Mouse (Mus musculus): Measurements from ENCODE around the gene Cbr4. TPM values are rescaled to one million over a fixed set of nuclear protein-coding genes. Genes with fewer than 3 reads are reported as not detected.

Cbr4 gene
- polyA plus RNA-seq, 1 experiment from 2014 or later = 29.5 TPM

GRCm38 (mm10) chr8:61549585-61549984 is 62.1 kb downstream of the Cbr4 start:
- H3K9me3 ChIP-seq (ENCODE audit: control insufficient read depth, low read length) = peaks cover 10% of the 10 kb centered on the region; the same call in 1 of the 2 replicates
- WGBS = 65% methylated on average over 40 of the region's 41 CpGs
- H3K36me3 ChIP-seq (ENCODE audit: control insufficient read depth, insufficient read depth, low read length) = peaks cover 16% of the 10 kb centered on the region
- H3K27ac ChIP-seq (replicated peaks; ENCODE audit: low read depth, low read length) = no peak overlapping the region
- no peak overlapping the region for H3K9ac ChIP-seq (ENCODE audit: low read length)
- no peaks in the 10 kb centered on the region for H3K27me3 ChIP-seq (ENCODE audit: control insufficient read depth, insufficient read depth, low read length)
- H3K4me2 ChIP-seq (ENCODE audit: low read depth, severe bottlenecking) = no peak overlapping the region
- no peaks in the 10 kb centered on the region; the same call in 1 of the 2 replicates for H3K4me1 ChIP-seq (ENCODE audit: control insufficient read depth, insufficient read depth, low read length)
- DNase-seq (ENCODE audit: low spot score) (no peak), ATAC-seq (ENCODE audit: insufficient number of reproducible peaks, low FRiP score, low TSS enrichment, low read depth) (no peak)
- H3K4me3 ChIP-seq (ENCODE audit: low read depth, low read length) = no peak overlapping the region

- Histone ChIP-seq H3K9ac (ENCODE audit: low read length) (no peak overlapping the region), H3K4me2 (ENCODE audit: low read depth, severe bottlenecking) (no peak overlapping the region), H3K9me3 (ENCODE audit: control insufficient read depth, low read length) (peaks cover 10% of the 10 kb centered on the region; the same call in 1 of the 2 replicates), H3K27ac (replicated peaks; ENCODE audit: low read depth, low read length) (no peak overlapping the region), H3K4me3 (ENCODE audit: low read depth, low read length) (no peak overlapping the region), H3K27me3 (ENCODE audit: control insufficient read depth, insufficient read depth, low read length) (no peaks in the 10 kb centered on the region), H3K4me1 (ENCODE audit: control insufficient read depth, insufficient read depth, low read length) (no peaks in the 10 kb centered on the region; the same call in 1 of the 2 replicates), H3K36me3 (ENCODE audit: control insufficient read depth, insufficient read depth, low read length) (peaks cover 16% of the 10 kb centered on the region)
- WGBS = 47% methylated on average over 27 of the region's 27 CpGs
- DNase-seq (ENCODE audit: low spot score) (peak; percentile 44), ATAC-seq (ENCODE audit: insufficient number of reproducible peaks, low FRiP score, low TSS enrichment, low read depth) (no peak)
Measured at GRCm38 (mm10) chr8:61550006-61550748, 62.6 kb downstream of the Cbr4 start.

DNA sequence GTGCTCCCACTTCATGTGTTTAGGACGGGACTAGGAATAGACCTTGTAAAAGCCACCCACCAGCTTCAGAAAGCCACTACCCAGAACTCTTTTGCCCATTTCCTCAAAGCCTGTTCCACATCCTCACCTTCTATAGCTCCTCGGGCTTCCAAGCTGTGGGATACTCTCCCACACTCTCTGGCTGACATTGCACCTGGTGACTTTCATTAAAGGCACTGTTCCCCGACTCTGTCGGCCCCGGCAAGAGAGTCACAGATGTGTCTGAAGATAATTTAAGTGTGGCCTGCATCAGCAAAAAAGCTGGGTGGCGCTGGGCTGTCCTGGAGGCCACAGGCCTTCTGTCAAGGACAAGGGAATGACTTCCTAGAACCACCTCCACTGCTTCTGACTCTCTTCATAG is 64.7 kb downstream of the Cbr4 start:
- H3K36me3 ChIP-seq (ENCODE audit: control insufficient read depth, insufficient read depth, low read length) = peaks cover 16% of the 10 kb centered on the region
- no peak for ATAC-seq (ENCODE audit: insufficient number of reproducible peaks, low FRiP score, low TSS enrichment, low read depth)

GRCm38 (mm10) chr8:61552755-61553402 is 65.3 kb downstream of the Cbr4 start:
- DNase-seq (ENCODE audit: low spot score) = no peak
- H3K4me1 ChIP-seq (ENCODE audit: control insufficient read depth, insufficient read depth, low read length) = no peaks in the 10 kb centered on the region; the same call in 1 of the 2 replicates

More for the DNA sequence above, 64.7 kb downstream of the Cbr4 start:
- no peak overlapping the region; the same call in 1 of the 2 replicates for H3K27ac ChIP-seq (replicated peaks; ENCODE audit: low read depth, low read length)
- H3K4me1 ChIP-seq (ENCODE audit: control insufficient read depth, insufficient read depth, low read length) = no peaks in the 10 kb centered on the region; the same call in 1 of the 2 replicates
- 30% methylated on average over 6 of the region's 6 CpGs for WGBS
- H3K9ac ChIP-seq (ENCODE audit: low read length) = no peak overlapping the region
- H3K27me3 ChIP-seq (ENCODE audit: control insufficient read depth, insufficient read depth, low read length) = no peaks in the 10 kb centered on the region
- no peak overlapping the region for H3K4me3 ChIP-seq (ENCODE audit: low read depth, low read length)
- no peak for DNase-seq (ENCODE audit: low spot score)
- no peak overlapping the region for H3K4me2 ChIP-seq (ENCODE audit: low read depth, severe bottlenecking)
- H3K9me3 ChIP-seq (ENCODE audit: control insufficient read depth, low read length) = peaks cover 10% of the 10 kb centered on the region; the same call in 1 of the 2 replicates

DNA sequence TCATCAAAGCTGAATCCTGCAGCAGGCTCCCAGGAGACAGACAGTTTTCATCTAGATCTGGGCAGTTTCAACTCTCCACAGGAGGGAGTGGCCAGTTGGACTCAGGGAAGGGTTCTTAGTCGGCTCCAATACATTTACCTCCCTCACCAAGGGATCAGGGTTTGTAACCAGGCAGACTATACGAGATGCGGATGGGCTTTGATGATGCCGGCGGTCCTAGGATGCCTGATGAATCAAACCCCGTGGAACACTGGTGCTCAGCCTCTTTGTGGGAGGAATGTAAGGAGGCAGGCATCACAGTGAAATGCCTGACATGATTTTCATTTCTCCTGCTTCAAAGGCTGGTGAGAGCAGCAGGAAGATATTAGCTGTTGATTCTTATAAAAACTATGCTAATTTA is 67.8 kb downstream of the Cbr4 start:
- Histone ChIP-seq H3K27me3 (ENCODE audit: control insufficient read depth, insufficient read depth, low read length) (no peaks in the 10 kb centered on the region), H3K9ac (ENCODE audit: low read length) (no peak overlapping the region), H3K36me3 (ENCODE audit: control insufficient read depth, insufficient read depth, low read length) (peaks cover 1% of the 10 kb centered on the region; the same call in 1 of the 2 replicates), H3K4me2 (ENCODE audit: low read depth, severe bottlenecking) (no peak overlapping the region), H3K27ac (replicated peaks; ENCODE audit: low read depth, low read length) (no peak overlapping the region), H3K4me1 (ENCODE audit: control insufficient read depth, insufficient read depth, low read length) (no peaks in the 10 kb centered on the region; the same call in 1 of the 2 replicates), H3K4me3 (ENCODE audit: low read depth, low read length) (no peak overlapping the region), H3K9me3 (ENCODE audit: control insufficient read depth, low read length) (no peaks in the 10 kb centered on the region; the same call in 1 of the 2 replicates)
- no peak for ATAC-seq (ENCODE audit: insufficient number of reproducible peaks, low FRiP score, low TSS enrichment, low read depth)
- no peak for DNase-seq (ENCODE audit: low spot score)
- WGBS = 67% methylated on average over 6 of the region's 6 CpGs

More at GRCm38 (mm10) chr8:61552755-61553402, 65.3 kb downstream of the Cbr4 start:
- H3K4me2 ChIP-seq (ENCODE audit: low read depth, severe bottlenecking) = no peak overlapping the region
- WGBS = 78% methylated on average over 8 of the region's 8 CpGs
- no peak overlapping the region for H3K9ac ChIP-seq (ENCODE audit: low read length)
- H3K27ac ChIP-seq (replicated peaks; ENCODE audit: low read depth, low read length) = no peak overlapping the region; the same call in 1 of the 2 replicates
- no peak for ATAC-seq (ENCODE audit: insufficient number of reproducible peaks, low FRiP score, low TSS enrichment, low read depth)
- H3K36me3 ChIP-seq (ENCODE audit: control insufficient read depth, insufficient read depth, low read length) = peaks cover 16% of the 10 kb centered on the region
- no peaks in the 10 kb centered on the region for H3K27me3 ChIP-seq (ENCODE audit: control insufficient read depth, insufficient read depth, low read length)
- no peak overlapping the region for H3K4me3 ChIP-seq (ENCODE audit: low read depth, low read length)
- H3K9me3 ChIP-seq (ENCODE audit: control insufficient read depth, low read length) = peaks cover 10% of the 10 kb centered on the region; the same call in 1 of the 2 replicates

DNA sequence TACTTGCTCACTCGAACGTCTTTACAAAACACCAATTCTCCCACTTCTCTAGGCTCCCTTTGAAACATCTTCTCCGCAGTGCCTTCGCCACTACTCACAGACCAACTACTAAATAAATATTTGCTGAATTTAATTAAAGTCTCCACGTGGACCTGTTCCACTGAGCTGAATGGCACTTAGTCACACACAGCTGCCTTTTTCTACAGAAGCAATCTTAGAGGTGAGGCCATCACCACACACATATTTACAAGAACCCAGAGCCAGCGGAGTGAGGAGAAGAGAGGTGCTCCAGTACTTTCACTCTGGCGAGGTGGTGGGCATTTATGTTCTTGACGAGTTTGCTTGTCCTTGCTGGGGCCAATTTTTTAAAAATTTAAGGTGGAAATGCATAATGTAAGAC is 68.7 kb downstream of the Cbr4 start:
- Histone ChIP-seq H3K4me3 (ENCODE audit: low read depth, low read length) (no peak overlapping the region), H3K4me1 (ENCODE audit: control insufficient read depth, insufficient read depth, low read length) (no peaks in the 10 kb centered on the region; the same call in 1 of the 2 replicates), H3K4me2 (ENCODE audit: low read depth, severe bottlenecking) (no peak overlapping the region), H3K9ac (ENCODE audit: low read length) (no peak overlapping the region), H3K27me3 (ENCODE audit: control insufficient read depth, insufficient read depth, low read length) (no peaks in the 10 kb centered on the region), H3K9me3 (ENCODE audit: control insufficient read depth, low read length) (no peaks in the 10 kb centered on the region), H3K27ac (replicated peaks; ENCODE audit: low read depth, low read length) (no peak overlapping the region), H3K36me3 (ENCODE audit: control insufficient read depth, insufficient read depth, low read length) (no peaks in the 10 kb centered on the region)
- 83% methylated on average over 8 of the region's 8 CpGs for WGBS
- ATAC-seq (ENCODE audit: insufficient number of reproducible peaks, low FRiP score, low TSS enrichment, low read depth) = no peak
- no peak for DNase-seq (ENCODE audit: low spot score)
